In genomic region chrX:9742518-9742917, GRCm38 (mm10) we compare ENCODE assay signal across 16 mouse cellular contexts.
"Had no signal": no experiment of that assay in that cellular context is flagged by ENCODE, and none has a peak within 500 bp of the region (broad histone marks: within the 10 kb centered on the region; RNA-seq: fewer than 3 reads in every experiment).

No protein-coding gene starts in this region.

- H3K9me3 ChIP-seq: neural tube, embryonic 12.5 days; neural tube, embryonic 13.5 days; neural tube, embryonic 15.5 days; stomach, embryonic 15.5 days had no signal

- H3K4me3 ChIP-seq: neural tube, embryonic 12.5 days; neural tube, embryonic 13.5 days; neural tube, embryonic 15.5 days; stomach, embryonic 15.5 days had no signal

- H3K36me3 ChIP-seq: neural tube, embryonic 12.5 days; neural tube, embryonic 13.5 days; neural tube, embryonic 15.5 days; stomach, embryonic 15.5 days had no signal

- H3K9ac ChIP-seq: neural tube, embryonic 12.5 days; neural tube, embryonic 13.5 days; neural tube, embryonic 15.5 days; stomach, embryonic 15.5 days had no signal

- H3K27ac ChIP-seq: neural tube, embryonic 12.5 days; neural tube, embryonic 13.5 days; neural tube, embryonic 15.5 days; stomach, embryonic 15.5 days had no signal

- H3K27me3 ChIP-seq: neural tube, embryonic 12.5 days; neural tube, embryonic 13.5 days; neural tube, embryonic 15.5 days; stomach, embryonic 15.5 days had no signal

- DNase-seq: retina, postnatal 1 day; right cerebral cortex, adult 18-20 months; right cerebral cortex, postnatal 14 days; right cerebral cortex, postnatal 25 days; right cerebral cortex, postnatal 4 days; spleen, adult 18-20 months; thymus, adult 18-20 months; thymus, adult 2 months; thymus, postnatal 14 days; thymus, postnatal 25 days; thymus, postnatal 36 days; thymus, postnatal 4 days had no signal

- H3K4me1 ChIP-seq: neural tube, embryonic 12.5 days; neural tube, embryonic 13.5 days; neural tube, embryonic 15.5 days; stomach, embryonic 15.5 days had no signal

- H3K4me2 ChIP-seq: neural tube, embryonic 12.5 days; neural tube, embryonic 13.5 days; neural tube, embryonic 15.5 days; stomach, embryonic 15.5 days had no signal
